Mouse (Mus musculus) heart, adult 2 months (tissue): ENCODE measurements at regions not wholly inside any gene's neighbourhood (a gene's known extent, or its start where the extent isn't known, plus 50 kb on each side); places are given as distances from the start of the nearest gene placed in this dataset.

ENCODE experiments used
- CTCF ChIP-seq: fragments of 200-600 bp; IDR thresholded peaks from 2 replicates; pipeline ENCODE4 v1.8.1; 2022; ENCODE audit warnings: antibody characterized with exemption, mild to moderate bottlenecking, moderate library complexity
- EP300 ChIP-seq: fragments of 200-500 bp; IDR thresholded peaks from 2 replicates; pipeline ENCODE4 v1.6.1; 2011; ENCODE audit warnings: low read depth, low read length, control low read depth; ENCODE audit not compliant: insufficient read depth
- POLR2A ChIP-seq: fragments of 200-500 bp; IDR thresholded peaks from 2 replicates; pipeline ENCODE4 v1.6.1; 2011; ENCODE audit warnings: mild to moderate bottlenecking, low read depth, low read length, control low read depth; ENCODE audit not compliant: insufficient read depth

GRCm38 (mm10) chr3:17824201-17824600 is 124.0 kb upstream of the Cypt12 start:
- TF ChIP-seq EP300 (no peak), POLR2A (no peak), CTCF (no peak)
